Mouse (Mus musculus) adrenal gland, postnatal 14 days (tissue): ENCODE results near the gene Zmynd8. TPM values are rescaled to one million over a fixed set of nuclear protein-coding genes. Genes with fewer than 3 reads are reported as not detected.
"Not testable (repeated sequence)": the region's sequence is repeated elsewhere in the genome, so short reads cannot be mapped to it uniquely, and the experiment has no call there.

Experiments used
- DNase-seq: peaks from one replicate; pipeline ENCODE4 v3.0.0; 2021; ENCODE audit warnings: mixed read lengths
- total RNA-seq: library from RNA; stranded (reverse); gene quantifications from 2 replicates; pipeline ENCODE4 v1.2.3, GENCODE M21; 2021

The Zmynd8 gene
- total RNA-seq, 1 experiment from 2014 or later: 45.8 TPM

DNA sequence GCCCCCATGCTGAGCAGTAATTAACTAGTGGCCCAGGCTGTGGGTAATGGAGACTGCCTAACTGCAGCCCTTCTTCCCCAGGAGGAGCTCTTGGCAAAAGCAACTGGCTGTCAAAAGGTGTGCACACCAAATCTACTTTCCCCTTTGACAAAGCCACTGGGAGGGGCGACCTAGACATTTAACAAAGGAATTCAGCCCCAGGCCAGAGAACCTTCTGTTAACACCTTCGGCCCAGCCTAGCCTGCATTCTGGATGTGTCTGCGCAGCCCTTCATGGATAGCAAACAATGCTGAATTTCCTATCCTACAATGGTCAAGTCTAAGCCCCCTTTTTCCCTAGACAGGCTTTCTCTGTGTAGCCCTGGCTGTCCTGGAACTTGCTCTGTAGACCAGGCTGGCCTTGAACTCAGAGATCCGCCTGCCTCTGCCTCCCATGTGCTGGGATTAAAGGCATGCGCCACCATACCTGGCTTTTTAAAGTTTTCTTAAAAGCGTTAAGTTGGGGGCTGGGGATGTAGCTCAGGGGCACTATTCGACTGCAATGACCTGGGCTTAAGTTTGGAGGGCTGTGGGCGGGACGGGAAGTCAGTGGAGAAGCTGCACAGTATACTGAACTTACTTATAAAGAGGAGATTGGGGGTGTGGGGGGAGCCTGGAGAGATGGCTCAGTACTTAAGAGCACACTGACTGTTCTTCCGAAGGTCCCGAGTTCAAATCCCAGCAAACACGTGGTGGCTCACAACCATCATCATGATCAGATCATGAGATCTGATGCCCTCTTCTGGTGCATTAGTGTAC, 90.4 kb downstream of the Zmynd8 start:
- no peak for DNase-seq

DNA sequence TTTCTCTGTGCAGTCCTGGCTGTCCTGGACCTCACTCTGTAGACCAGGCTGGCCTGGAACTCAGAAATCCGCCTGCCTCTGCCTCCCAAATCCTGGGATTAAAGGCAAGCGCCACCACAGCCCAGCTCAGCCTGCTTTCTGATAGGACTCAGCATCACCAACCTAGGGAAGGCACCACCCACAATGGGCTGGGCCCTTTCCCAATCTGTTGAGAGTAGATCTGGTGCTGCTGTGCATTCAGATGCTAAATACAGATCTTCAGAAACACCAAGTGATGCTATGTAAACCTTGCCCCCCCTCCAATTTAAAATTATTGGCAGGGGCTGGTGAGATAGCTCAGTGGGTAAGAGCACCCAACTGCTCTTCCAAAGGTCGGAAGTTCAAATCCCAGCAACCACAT, 98.6 kb downstream of the Zmynd8 start:
- not testable (repeated sequence) for DNase-seq

GRCm38 (mm10) chr2:165797876-165798275, 100.9 kb downstream of the Zmynd8 start:
- DNase-seq: no peak

DNA sequence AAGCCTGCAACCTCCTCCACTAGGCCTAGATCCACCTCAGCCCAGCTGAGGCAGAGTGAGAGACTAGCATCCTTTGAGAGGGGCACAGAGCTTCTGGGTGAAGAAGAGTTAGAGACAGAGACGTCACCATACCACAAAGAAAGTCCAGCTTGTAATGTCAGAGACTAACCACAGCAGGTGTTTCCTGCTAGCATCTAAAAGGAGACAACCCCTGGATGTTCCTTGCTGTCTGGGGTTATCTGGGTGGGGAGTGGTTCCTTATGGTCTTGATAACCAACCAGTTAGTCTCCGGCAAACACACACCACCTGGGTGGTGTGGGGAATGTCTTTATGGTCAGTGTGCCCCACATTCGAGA, 105.6 kb downstream of the Zmynd8 start:
- DNase-seq: no peak

- no peak for DNase-seq
Measured at GRCm38 (mm10) chr2:165792431-165793282, 106.2 kb downstream of the Zmynd8 start.

DNA sequence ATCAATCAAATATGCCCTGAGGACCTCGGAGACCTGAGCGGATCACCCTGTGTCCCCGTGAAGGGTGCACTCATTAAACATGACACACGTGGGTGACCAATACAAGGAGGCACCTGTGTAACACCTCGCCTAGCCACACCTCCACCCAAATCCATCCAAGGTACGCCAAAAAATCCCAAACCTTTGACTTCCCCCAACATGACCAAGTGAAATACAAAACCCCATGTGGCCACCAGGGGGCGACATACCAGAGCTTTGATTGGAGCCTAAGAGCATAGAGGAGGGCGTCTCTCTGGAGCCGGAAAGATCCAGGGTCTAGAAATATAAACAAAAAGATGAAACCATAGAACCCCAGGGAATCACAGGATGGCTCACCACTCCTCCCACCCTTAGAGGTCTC, 107.2 kb downstream of the Zmynd8 start:
- peak; percentile 78 for DNase-seq

- peak; percentile 63 for DNase-seq
Measured at GRCm38 (mm10) chr2:165791026-165791425, 107.8 kb downstream of the Zmynd8 start.

- DNase-seq: no peak
Measured at GRCm38 (mm10) chr2:165789667-165790066, 109.1 kb downstream of the Zmynd8 start.

DNA sequence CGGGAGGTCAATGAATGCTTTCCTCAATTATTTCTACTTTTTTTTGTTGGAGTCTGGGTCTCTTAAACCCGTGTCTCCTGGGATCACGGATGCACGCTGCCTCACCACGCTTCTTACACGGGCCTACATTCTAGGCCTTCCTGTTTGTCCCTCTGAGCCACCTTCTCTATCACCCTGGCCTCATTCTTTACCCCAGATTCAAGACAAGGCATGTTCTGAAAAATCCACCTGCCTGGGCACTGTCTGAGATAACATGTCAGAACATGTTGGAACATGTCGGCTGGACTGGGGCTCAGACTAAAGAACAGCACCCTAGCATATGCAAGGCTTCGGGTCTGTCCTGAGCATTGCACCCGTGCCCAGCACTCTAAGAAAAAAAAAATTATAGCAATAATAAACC, 110.0 kb downstream of the Zmynd8 start:
- DNase-seq: no peak

DNA sequence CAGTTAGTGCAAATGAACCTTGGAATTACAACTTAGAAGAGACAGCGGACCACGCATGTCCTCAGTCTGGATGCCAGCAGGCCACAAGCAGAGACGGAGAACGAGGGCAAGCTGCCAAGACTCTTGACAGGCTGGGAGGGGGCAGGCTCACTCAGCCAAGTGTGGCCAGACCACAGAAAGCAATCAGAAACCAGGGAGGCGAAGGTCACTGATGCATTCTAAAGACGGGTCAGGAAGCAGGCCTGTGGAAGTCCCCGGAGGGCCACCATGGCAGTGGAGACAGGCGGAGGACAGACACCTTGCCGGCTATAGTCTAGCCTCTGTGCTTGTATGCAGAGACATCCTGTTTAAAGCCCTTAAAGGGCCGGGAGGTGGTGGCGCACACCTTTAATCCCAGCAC, 110.8 kb downstream of the Zmynd8 start:
- DNase-seq: peak; percentile 90

DNA sequence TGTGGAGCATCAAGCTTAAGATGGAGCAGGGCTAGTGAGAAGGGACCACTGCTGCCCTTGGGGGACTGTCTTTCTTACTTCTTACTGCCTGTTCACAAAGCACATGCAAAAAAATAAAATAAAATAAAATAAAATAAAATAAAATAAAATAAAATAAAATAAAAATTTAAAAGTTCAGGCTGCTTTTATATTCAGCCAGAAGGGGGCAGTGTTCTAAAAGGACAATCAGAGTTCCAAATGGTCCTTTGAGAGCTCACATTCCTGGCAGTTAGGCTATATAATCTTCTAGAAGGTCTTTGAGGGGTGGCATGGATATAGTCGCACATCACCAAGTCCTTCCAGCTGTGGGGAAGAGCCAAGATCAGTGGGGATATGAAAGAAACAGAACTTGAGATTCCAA, 112.3 kb downstream of the Zmynd8 start:
- DNase-seq: no peak

DNA sequence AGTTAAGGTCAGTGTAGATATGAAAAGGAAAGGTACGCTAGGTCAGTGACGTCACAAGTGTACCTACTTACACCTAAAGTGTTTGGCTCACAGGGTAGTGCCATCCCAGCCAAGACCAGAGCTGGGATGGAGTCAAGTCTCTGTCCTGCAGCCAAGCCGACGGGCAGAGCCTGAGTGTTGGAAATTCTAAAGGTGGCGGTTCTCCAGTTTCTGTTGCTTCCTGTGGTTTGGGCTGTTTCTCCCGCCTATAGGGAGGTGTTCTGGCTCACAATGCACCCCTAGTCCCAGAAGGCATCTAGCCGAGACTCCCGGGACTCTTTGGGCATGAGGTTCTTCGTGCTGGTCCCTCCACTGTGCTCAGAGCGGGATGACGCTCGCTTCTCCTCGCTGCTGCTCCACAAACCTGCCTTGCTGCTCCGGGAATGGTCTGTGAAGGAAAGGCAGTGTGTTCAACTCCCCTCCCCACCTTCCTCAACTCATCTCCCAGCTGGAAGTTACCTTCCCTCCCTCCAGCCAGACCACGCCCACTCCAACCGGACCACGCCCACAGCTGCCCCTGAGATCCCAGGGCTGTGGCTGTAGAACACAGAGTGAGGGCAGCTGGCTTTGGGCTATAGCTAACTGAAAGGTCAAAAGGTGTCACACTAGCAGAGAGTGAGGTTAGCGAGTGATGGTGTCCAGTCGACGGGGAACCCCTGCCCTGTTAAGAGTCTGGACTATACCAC, 113.3 kb downstream of the Zmynd8 start:
- DNase-seq: no peak

- peak; percentile 84 for DNase-seq
Measured at GRCm38 (mm10) chr2:165782324-165782723, 116.5 kb downstream of the Zmynd8 start.

- DNase-seq: peak; percentile 82
Measured at GRCm38 (mm10) chr2:165778927-165779326, 119.9 kb downstream of the Zmynd8 start.

DNA sequence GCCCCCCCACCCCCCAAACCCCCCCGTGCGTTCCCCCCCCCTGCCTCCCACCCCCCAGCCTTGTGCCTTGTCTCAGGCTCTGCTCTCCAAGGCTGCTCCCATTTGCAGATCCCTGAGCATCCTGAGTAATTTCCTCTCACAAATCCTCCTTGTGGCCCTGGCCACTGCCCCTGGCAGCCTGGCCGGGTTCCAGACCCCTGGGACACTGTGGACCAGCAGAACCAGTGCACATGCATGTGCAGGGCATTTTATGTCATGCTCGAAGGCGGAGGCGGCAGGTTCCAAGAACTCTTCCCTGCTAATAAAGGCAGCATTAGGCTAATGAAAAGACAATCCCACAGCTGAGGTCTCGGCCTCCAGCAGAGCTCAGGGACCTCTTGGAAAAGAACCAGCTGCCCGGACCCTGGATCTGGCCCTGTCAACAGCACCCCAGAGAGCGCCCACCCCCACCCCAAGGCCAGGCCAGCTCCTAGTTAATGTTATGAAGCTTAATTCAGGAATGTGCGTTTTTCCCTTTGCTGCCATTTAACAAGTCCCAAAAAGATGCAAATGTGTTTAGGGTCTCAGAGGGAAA, 129.4 kb downstream of the Zmynd8 start:
- peak; percentile 42 for DNase-seq

DNA sequence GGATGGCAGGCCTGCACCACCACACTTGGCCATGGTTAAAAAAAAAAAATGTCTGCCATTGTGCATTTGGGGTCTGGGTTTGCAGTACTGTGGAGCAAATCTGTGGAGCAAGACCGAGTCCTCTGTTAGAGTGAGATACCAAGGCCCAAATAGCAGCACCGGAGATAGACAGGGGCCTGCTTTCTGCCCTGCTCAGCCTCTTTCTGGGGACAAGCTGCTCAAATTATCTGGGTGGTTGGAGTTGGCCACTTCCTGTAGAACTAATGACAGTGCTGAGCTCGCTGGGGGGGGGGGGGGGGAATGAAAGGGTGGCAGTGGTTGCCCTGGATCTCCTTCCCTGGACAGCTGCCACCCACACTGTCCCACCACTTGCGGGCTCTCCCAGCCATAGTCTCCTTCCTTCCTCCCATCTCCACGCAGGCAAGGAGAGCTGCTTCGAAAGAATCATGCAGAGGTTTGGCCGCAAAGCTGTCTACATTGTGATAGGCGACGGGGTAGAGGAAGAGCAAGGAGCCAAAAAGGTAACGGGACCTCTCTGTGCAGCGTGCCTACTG, 129.9 kb downstream of the Zmynd8 start:
- no peak for DNase-seq

- DNase-seq: no peak
Measured at GRCm38 (mm10) chr2:165759421-165759985, 139.3 kb downstream of the Zmynd8 start.

GRCm38 (mm10) chr2:165758534-165758933, 140.3 kb downstream of the Zmynd8 start:
- no peak for DNase-seq

DNA sequence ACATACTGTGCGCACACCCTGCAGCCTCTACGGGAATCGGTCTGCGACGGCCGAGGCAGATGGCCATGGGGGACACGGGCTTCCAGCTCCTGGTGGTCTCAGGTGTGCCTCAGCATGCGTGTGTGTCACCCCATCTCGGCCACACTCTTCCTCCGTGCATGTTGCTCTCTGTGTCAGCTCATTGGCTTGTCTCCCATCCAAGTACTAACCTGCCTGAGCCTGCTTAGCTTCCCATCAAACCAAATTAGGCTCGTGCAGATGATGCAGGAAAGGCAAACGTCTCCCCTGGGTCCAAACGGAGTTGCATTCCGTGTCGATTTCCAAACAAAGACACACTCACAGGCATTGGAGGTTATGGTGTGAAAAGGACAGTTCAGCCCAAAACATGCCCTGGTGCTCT, 141.0 kb downstream of the Zmynd8 start:
- DNase-seq: no peak

GRCm38 (mm10) chr2:165752704-165753103, 146.1 kb downstream of the Zmynd8 start:
- DNase-seq: no peak

DNA sequence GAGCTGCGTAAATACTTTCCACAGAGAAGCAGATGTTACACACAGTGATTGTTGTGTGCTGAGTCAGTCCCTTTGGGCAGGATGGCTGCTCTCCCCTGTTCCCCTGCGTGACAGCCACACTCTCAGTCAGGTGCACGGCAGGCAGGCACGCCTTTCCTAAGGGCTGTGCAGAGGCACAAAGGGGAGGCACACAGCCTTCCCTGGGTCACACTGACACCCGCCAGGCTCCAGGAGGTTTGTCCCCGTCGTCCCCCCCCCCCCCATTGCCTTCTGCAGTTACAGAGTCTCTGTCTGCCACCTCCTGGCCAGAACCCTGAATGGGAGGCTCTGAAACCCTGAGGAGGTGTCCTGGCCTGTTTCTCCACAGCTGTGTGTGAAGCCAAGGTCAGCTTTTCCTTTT, 147.7 kb downstream of the Zmynd8 start:
- DNase-seq: peak; percentile 63

DNA sequence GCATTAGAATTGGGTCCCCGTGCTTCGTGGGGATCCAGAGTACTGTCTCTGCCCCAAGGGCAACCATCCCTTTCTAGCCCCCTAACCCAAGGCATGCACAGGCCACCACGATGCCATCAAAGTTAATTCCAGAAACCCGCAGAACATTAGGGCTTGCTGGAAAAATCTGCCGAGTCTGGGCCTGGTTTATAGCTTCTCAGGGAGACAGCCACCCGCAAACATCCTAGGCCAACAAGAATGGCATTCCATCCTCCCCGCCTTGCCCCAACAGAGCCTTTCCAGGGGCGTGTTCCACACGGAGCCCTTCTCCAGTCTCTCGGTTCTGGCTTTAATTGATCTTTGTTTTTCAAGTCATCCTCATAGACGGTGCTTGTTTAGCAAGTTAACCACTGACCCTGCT, 150.4 kb downstream of the Zmynd8 start:
- DNase-seq: no peak
